Mouse (Mus musculus): Measurements from ENCODE around the gene Clasp1. TPM values are rescaled to one million over a fixed set of nuclear protein-coding genes. Genes with fewer than 3 reads are reported as not detected.
A peak's percentile ranks its signal among the peaks of the same experiment; 100 is the strongest.

The Clasp1 gene
- total RNA-seq, 2 experiments from 2014 or later = 398 to 415 TPM

- no peak for DNase-seq
Measured at GRCm38 (mm10) chr1:118450891-118451450, 62.1 kb downstream of the Clasp1 start.

GRCm38 (mm10) chr1:118453577-118453976 is 64.7 kb downstream of the Clasp1 start:
- peak; percentile 36 to 66 for DNase-seq

- no peak for DNase-seq
Measured at GRCm38 (mm10) chr1:118454817-118455216, 66.0 kb downstream of the Clasp1 start.

GRCm38 (mm10) chr1:118457256-118457882 is 68.5 kb downstream of the Clasp1 start:
- DNase-seq = peak; percentile 42 to 50

GRCm38 (mm10) chr1:118457883-118458259 is 69.0 kb downstream of the Clasp1 start:
- DNase-seq = no peak

GRCm38 (mm10) chr1:118458279-118458678 is 69.4 kb downstream of the Clasp1 start:
- DNase-seq = no peak

GRCm38 (mm10) chr1:118458963-118459920 is 70.4 kb downstream of the Clasp1 start:
- peak; percentile 94 to 97 for DNase-seq

GRCm38 (mm10) chr1:118460716-118461115 is 71.9 kb downstream of the Clasp1 start:
- no peak for DNase-seq

- DNase-seq = no peak
Measured at GRCm38 (mm10) chr1:118466041-118466440, 77.2 kb downstream of the Clasp1 start.

- peak in 1 of 2 experiments; percentile 33 for DNase-seq
Measured at GRCm38 (mm10) chr1:118472386-118472785, 83.5 kb downstream of the Clasp1 start.

- peak; percentile 30 to 67 for DNase-seq
Measured at GRCm38 (mm10) chr1:118476919-118477318, 88.1 kb downstream of the Clasp1 start.

- DNase-seq = peak; percentile 64 to 86
Measured at GRCm38 (mm10) chr1:118479246-118479645, 90.4 kb downstream of the Clasp1 start.

GRCm38 (mm10) chr1:118480484-118481364 is 91.9 kb downstream of the Clasp1 start:
- no peak for DNase-seq

- peak; percentile 48 to 68 for DNase-seq
Measured at GRCm38 (mm10) chr1:118481365-118481702, 92.5 kb downstream of the Clasp1 start.

GRCm38 (mm10) chr1:118481703-118482102 is 92.8 kb downstream of the Clasp1 start:
- DNase-seq = peak; percentile 59 to 61

GRCm38 (mm10) chr1:118482285-118483019 is 93.6 kb downstream of the Clasp1 start:
- DNase-seq = peak in 1 of 2 experiments; percentile 34

- no peak for DNase-seq
Measured at GRCm38 (mm10) chr1:118483504-118484096, 94.7 kb downstream of the Clasp1 start.

- DNase-seq = peak; percentile 37 to 45
Measured at GRCm38 (mm10) chr1:118485572-118485971, 96.7 kb downstream of the Clasp1 start.

- peak in 1 of 2 experiments; percentile 52 for DNase-seq
Measured at GRCm38 (mm10) chr1:118486021-118486420, 97.2 kb downstream of the Clasp1 start.

- DNase-seq = no peak
Measured at GRCm38 (mm10) chr1:118492811-118493210, 104.0 kb downstream of the Clasp1 start.

GRCm38 (mm10) chr1:118494551-118494950 is 105.7 kb downstream of the Clasp1 start:
- DNase-seq = no peak

Measured in heart, adult 18-20 months (tissue).